Mouse (Mus musculus) hindbrain, embryonic 10.5 days (tissue): ENCODE data around the gene Sorcs2. TPM values are rescaled to one million over a fixed set of nuclear protein-coding genes. Genes with fewer than 3 reads are reported as not detected.
A peak's percentile ranks its signal among the peaks of the same experiment; 100 is the strongest.

ENCODE experiments used
- DNase-seq: peaks from one replicate; pipeline ENCODE4 v3.0.0-alpha.2; 2017; ENCODE audit warnings: low spot score
- H3K27ac ChIP-seq: fragments of 300-500 bp; sonication (generic); 2 replicates; pipeline ENCODE4 v1.5.1; 2016; ENCODE audit warnings: mild to moderate bottlenecking, moderate library complexity
- H3K27me3 ChIP-seq: fragments of 300-500 bp; sonication (generic); 2 replicates; pipeline ENCODE4 v1.6.1; 2016; ENCODE audit warnings: mild to moderate bottlenecking; ENCODE audit not compliant: poor library complexity, insufficient read depth, severe bottlenecking
- H3K36me3 ChIP-seq: fragments of 300-500 bp; sonication (generic); 2 replicates; pipeline ENCODE4 v1.6.1; 2016; ENCODE audit warnings: mild to moderate bottlenecking, moderate library complexity
- H3K4me1 ChIP-seq: fragments of 300-500 bp; sonication (generic); replicated peaks from 2 replicates; pipeline ENCODE4 v1.6.1; 2016; ENCODE audit warnings: mild to moderate bottlenecking
- H3K4me3 ChIP-seq: fragments of 300-500 bp; sonication (generic); 2 replicates; pipeline ENCODE4 v1.5.1; 2016; ENCODE audit warnings: mild to moderate bottlenecking, moderate library complexity
- H3K9me3 ChIP-seq: fragments of 300-500 bp; sonication (generic); 2 replicates; pipeline ENCODE4 v1.6.1; 2016; ENCODE audit warnings: mild to moderate bottlenecking, moderate library complexity
- WGBS: fragments of 180-500 bp; shearing (Covaris S2); methylation state at CpG from one replicate; pipeline ENCODE4 v1.1.7; 2016; 5-methylcytosine and 5-hydroxymethylcytosine counted together
- polyA plus RNA-seq: library from polyadenylated mRNA; unstranded; fragments of >200 nt; fragmentation: Nextera tagmentation; extraction: Ambion mirVana; gene quantifications from 2 replicates; pipeline ENCODE4 v1.2.1, GENCODE M21; 2016

The Sorcs2 gene
- polyA plus RNA-seq, 1 experiment from 2014 or later = 10.5 TPM

- Histone ChIP-seq H3K36me3 (no peaks in the 10 kb centered on the region), H3K27me3 (0 out of 2 replicates have a peak, but pooled peaks cover 4% of the 10 kb centered on the region), H3K27ac (peak overlapping the region; percentile 64), H3K4me3 (no peak overlapping the region), H3K4me1 (peaks cover 42% of the 10 kb centered on the region), H3K9me3 (no peaks in the 10 kb centered on the region)
- no peak for DNase-seq
- WGBS = 78% methylated on average over 14 of the region's 14 CpGs
Observed at GRCm38 (mm10) chr5:36168963-36169650, 228.8 kb downstream of the Sorcs2 start.

- Histone ChIP-seq H3K27ac (peak overlapping the region; percentile 72), H3K27me3 (no peaks in the 10 kb centered on the region), H3K4me1 (peaks cover 36% of the 10 kb centered on the region), H3K36me3 (no peaks in the 10 kb centered on the region), H3K4me3 (no peak overlapping the region), H3K9me3 (no peaks in the 10 kb centered on the region)
- 82% methylated on average over 6 of the region's 6 CpGs for WGBS
- DNase-seq = no peak
Observed at GRCm38 (mm10) chr5:36166346-36167013, 231.5 kb downstream of the Sorcs2 start.

GRCm38 (mm10) chr5:36165424-36166302, 232.3 kb downstream of the Sorcs2 start:
- WGBS = 85% methylated on average over 21 of the region's 21 CpGs
- Histone ChIP-seq H3K4me3 (no peak overlapping the region), H3K27me3 (no peaks in the 10 kb centered on the region), H3K9me3 (no peaks in the 10 kb centered on the region), H3K27ac (peak overlapping the region; percentile 72), H3K4me1 (peaks cover 36% of the 10 kb centered on the region), H3K36me3 (no peaks in the 10 kb centered on the region)
- DNase-seq = no peak

- Histone ChIP-seq H3K27ac (peak overlapping the region; percentile 83), H3K36me3 (no peaks in the 10 kb centered on the region), H3K9me3 (no peaks in the 10 kb centered on the region), H3K4me1 (peaks cover 51% of the 10 kb centered on the region), H3K4me3 (no peak overlapping the region), H3K27me3 (peaks cover 21% of the 10 kb centered on the region; the same call in 1 of the 2 replicates)
- 32% methylated on average over 8 of the region's 8 CpGs for WGBS
- peak; percentile 49 for DNase-seq
Observed at GRCm38 (mm10) chr5:36154879-36155485, 243.0 kb downstream of the Sorcs2 start.

- H3K4me3 ChIP-seq = no peak overlapping the region
- 83% methylated on average over 2 of the region's 2 CpGs for WGBS
- no peaks in the 10 kb centered on the region for H3K9me3 ChIP-seq
- H3K36me3 ChIP-seq = no peaks in the 10 kb centered on the region
- H3K27me3 ChIP-seq = peaks cover 26% of the 10 kb centered on the region; the same call in 1 of the 2 replicates
- peaks cover 48% of the 10 kb centered on the region for H3K4me1 ChIP-seq
- H3K27ac ChIP-seq = no peak overlapping the region
- no peak for DNase-seq
Observed at GRCm38 (mm10) chr5:36153261-36153660, 244.7 kb downstream of the Sorcs2 start.

GRCm38 (mm10) chr5:36151086-36151485, 246.9 kb downstream of the Sorcs2 start:
- no peak overlapping the region for H3K4me3 ChIP-seq
- peaks cover 37% of the 10 kb centered on the region for H3K4me1 ChIP-seq
- peaks cover 30% of the 10 kb centered on the region; the same call in 1 of the 2 replicates for H3K27me3 ChIP-seq
- H3K36me3 ChIP-seq = no peaks in the 10 kb centered on the region
- 66% methylated on average over 8 of the region's 8 CpGs for WGBS
- no peak for DNase-seq
- H3K27ac ChIP-seq = 0 out of 2 replicates have a peak overlapping the region, but pooled peaks have one; percentile 24
- H3K9me3 ChIP-seq = no peaks in the 10 kb centered on the region

- no peaks in the 10 kb centered on the region for H3K9me3 ChIP-seq
- peaks cover 35% of the 10 kb centered on the region for H3K4me1 ChIP-seq
- H3K27me3 ChIP-seq = peaks cover 30% of the 10 kb centered on the region; the same call in 1 of the 2 replicates
- H3K27ac ChIP-seq = peak overlapping the region; percentile 53; the same call in 1 of the 2 replicates
- no peak overlapping the region for H3K4me3 ChIP-seq
- H3K36me3 ChIP-seq = no peaks in the 10 kb centered on the region
- WGBS = 49% methylated on average over 8 of the region's 8 CpGs
- peak; percentile 29 for DNase-seq
Observed at GRCm38 (mm10) chr5:36149098-36149497, 248.8 kb downstream of the Sorcs2 start.

- no peak overlapping the region for H3K4me3 ChIP-seq
- H3K27me3 ChIP-seq = peaks cover 40% of the 10 kb centered on the region
- H3K9me3 ChIP-seq = no peaks in the 10 kb centered on the region
- H3K36me3 ChIP-seq = no peaks in the 10 kb centered on the region
- WGBS = 89% methylated on average over 2 of the region's 2 CpGs
- H3K27ac ChIP-seq = no peak overlapping the region
- DNase-seq = no peak
- H3K4me1 ChIP-seq = peaks cover 31% of the 10 kb centered on the region
Observed at GRCm38 (mm10) chr5:36146589-36146988, 251.3 kb downstream of the Sorcs2 start.

- Histone ChIP-seq H3K36me3 (no peaks in the 10 kb centered on the region), H3K27ac (peak overlapping the region; percentile 74), H3K4me3 (no peak overlapping the region), H3K4me1 (peaks cover 36% of the 10 kb centered on the region), H3K9me3 (no peaks in the 10 kb centered on the region), H3K27me3 (peaks cover 33% of the 10 kb centered on the region)
- no peak for DNase-seq
- WGBS = 25% methylated on average over 2 of the region's 2 CpGs
Observed at GRCm38 (mm10) chr5:36144560-36144959, 253.4 kb downstream of the Sorcs2 start.

GRCm38 (mm10) chr5:36141676-36142255, 256.2 kb downstream of the Sorcs2 start:
- Histone ChIP-seq H3K9me3 (no peaks in the 10 kb centered on the region), H3K27ac (no peak overlapping the region), H3K36me3 (no peaks in the 10 kb centered on the region), H3K4me3 (no peak overlapping the region), H3K27me3 (peaks cover 28% of the 10 kb centered on the region), H3K4me1 (peaks cover 30% of the 10 kb centered on the region)
- 70% methylated on average over 6 of the region's 6 CpGs for WGBS
- DNase-seq = no peak

- H3K36me3 ChIP-seq = no peaks in the 10 kb centered on the region
Observed at GRCm38 (mm10) chr5:36141112-36141511, 256.8 kb downstream of the Sorcs2 start.

GRCm38 (mm10) chr5:36139766-36140165, 258.2 kb downstream of the Sorcs2 start:
- no peak for DNase-seq
- H3K9me3 ChIP-seq = no peaks in the 10 kb centered on the region
- no peak overlapping the region for H3K4me3 ChIP-seq
- H3K36me3 ChIP-seq = no peaks in the 10 kb centered on the region
- peaks cover 26% of the 10 kb centered on the region for H3K27me3 ChIP-seq
- peaks cover 21% of the 10 kb centered on the region for H3K4me1 ChIP-seq
- WGBS = 82% methylated on average over 6 of the region's 6 CpGs
- no peak overlapping the region for H3K27ac ChIP-seq

More at GRCm38 (mm10) chr5:36141112-36141511, 256.8 kb downstream of the Sorcs2 start:
- 89% methylated on average over 4 of the region's 4 CpGs for WGBS
- Histone ChIP-seq H3K4me3 (no peak overlapping the region), H3K9me3 (no peaks in the 10 kb centered on the region), H3K4me1 (peaks cover 32% of the 10 kb centered on the region), H3K27me3 (peaks cover 26% of the 10 kb centered on the region), H3K27ac (no peak overlapping the region)
- DNase-seq = no peak
